Mouse (Mus musculus) right cerebral cortex, postnatal 36 days (tissue): ENCODE data around the gene Hmcn1.

Source experiments
- DNase-seq, 2 experiments: peaks; one replicate each; pipeline ENCODE4 v3.0.0; 2022; ENCODE audit warnings: low spot score in 2 of 2, mixed read lengths in 1 of 2

Hmcn1 gene

GRCm38 (mm10) chr1:150783070-150783842 lies 210.0 kb downstream of the Hmcn1 start:
- no peak for DNase-seq

GRCm38 (mm10) chr1:150779902-150780301 lies 213.3 kb downstream of the Hmcn1 start:
- DNase-seq: no peak

- no peak for DNase-seq
These were observed 216.5 kb downstream of the Hmcn1 start for GRCm38 (mm10) chr1:150776741-150777140.

GRCm38 (mm10) chr1:150775742-150776141 lies 217.5 kb downstream of the Hmcn1 start:
- no peak for DNase-seq

GRCm38 (mm10) chr1:150772958-150773357 lies 220.3 kb downstream of the Hmcn1 start:
- no peak for DNase-seq

DNA sequence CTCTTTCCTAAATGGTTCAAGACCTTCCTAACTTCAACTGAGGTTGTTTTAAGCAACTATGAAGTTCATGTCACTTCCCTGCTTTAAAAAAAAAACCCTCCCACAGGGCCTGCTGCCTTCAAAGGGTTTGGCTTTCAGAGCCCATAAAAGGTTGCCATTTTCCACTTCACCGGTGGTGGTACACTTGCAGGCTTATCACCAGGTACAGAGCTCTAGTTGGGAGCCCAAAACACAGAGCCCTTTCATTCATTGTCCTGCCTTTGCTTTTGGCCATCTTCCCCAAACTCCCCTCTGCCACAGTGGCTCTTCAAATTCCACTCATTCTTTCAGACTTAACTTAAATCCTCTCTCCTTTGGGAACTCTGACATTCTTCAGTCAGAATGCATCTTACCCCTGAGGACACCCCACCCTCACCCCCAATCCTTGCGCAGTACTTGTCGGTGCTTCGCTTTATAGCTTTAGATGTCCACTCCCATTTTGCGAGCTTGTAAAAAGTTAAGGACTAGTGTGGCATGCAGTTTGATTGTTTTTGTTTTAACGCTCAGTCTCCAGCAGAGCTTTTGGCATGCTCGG lies 222.2 kb downstream of the Hmcn1 start:
- no peak for DNase-seq

GRCm38 (mm10) chr1:150769836-150770235 lies 223.4 kb downstream of the Hmcn1 start:
- DNase-seq: no peak

DNA sequence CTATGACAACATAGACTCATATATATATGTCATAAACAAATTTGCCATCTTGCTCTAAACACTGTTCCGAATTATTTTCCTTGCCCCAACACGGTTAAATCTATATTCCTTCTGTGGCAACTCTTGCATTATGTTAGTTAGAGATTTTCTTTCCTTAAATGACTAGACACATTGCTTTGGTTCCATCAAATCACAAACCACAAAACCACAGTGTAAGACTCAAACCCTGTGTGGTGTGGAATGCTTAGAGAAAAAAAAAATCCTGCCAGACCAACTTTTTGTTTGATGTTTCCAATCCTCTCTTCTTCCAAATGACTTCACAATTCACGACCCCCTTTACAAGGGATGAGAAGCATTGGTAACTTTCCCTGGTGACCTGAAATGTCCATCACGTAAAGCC lies 231.6 kb downstream of the Hmcn1 start:
- DNase-seq: no peak

DNA sequence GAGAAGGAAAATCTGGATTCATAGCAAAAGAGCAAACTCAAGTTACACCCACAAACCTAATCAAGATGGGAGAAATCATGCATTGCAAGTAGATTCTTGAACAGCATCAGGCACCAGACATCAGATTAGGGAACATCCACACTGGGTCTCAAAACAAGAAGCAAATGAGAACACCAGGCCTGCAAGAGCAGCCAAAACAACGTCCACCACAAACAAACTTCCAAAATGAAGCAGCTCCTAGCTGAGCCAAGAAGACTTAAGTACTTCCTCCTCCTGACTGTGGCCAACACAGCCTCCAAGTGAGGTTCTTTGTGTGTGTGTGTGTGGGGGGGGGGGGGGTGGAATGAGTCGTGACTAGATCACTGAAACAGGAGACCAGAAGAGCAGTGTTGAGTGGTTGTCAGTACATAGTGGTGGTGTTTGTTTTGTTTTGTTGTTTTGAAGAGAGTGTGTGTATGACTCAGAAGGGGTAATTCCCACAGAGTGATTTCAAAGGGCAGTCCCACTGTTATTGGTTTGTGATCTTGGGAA lies 232.4 kb downstream of the Hmcn1 start:
- no peak for DNase-seq

- DNase-seq: no peak
These were observed 233.7 kb downstream of the Hmcn1 start for GRCm38 (mm10) chr1:150759476-150760079.

DNA sequence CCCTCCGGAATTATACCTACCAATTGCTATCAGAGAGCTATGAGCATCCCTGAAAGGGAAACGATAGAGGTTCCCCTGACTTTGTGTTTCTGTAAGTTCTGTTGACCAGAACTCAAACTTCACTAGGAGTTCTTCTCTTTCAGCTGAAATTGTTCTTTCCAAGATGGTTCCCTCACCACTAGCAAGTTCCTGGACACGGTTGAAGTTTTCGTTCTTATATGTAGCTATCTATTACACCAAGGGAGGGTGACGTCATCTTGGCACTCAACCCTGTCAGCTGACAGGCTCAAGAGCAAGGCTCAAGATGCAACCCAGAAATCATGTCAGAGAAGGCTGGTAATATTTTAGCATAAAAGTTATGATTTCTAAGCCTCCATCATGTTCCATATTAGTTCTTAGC lies 239.3 kb downstream of the Hmcn1 start:
- DNase-seq: no peak

DNA sequence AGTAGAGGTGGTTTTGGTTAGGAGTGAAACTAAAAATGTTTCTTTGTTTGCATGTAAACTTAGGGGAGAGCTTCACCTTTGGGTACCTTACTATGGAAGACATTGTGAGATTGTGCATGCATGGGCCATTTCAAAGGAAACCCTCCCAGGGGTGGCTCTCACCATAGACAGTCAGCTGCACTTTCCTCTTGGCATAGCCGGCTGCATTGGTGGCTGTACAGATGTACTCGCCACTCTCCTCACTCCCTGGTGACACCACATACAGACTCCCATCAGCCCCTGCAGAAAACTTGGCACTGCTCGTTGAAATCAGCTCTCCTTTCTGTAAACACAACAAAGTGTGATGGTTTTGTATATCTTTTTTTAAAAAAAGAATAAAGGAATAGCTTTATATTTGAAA lies 244.5 kb downstream of the Hmcn1 start:
- DNase-seq: no peak

DNA sequence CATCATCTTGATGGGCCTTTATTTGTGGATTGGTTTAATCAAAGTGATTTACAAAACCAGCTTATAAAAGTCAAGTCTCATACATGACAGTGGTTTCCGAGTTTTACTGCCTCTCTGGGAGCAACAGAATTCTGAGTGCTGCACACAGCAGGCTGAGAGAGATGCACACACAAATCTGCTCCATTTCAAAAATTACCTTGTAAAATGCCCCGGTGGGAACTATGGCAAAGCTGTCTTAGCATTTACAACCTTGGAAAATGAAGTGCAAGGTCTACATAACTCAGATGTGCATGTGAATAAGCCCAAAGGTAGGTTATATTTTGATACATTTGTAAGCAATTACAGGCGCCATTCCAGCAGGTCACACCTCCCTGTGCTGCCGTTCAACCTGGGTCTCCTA lies 245.5 kb downstream of the Hmcn1 start:
- no peak for DNase-seq

- no peak for DNase-seq
These were observed 250.0 kb downstream of the Hmcn1 start for GRCm38 (mm10) chr1:150743097-150743843.

GRCm38 (mm10) chr1:150742376-150743087 lies 250.7 kb downstream of the Hmcn1 start:
- no peak for DNase-seq

- DNase-seq: no peak
These were observed 281.8 kb downstream of the Hmcn1 start for GRCm38 (mm10) chr1:150711438-150711837.

- DNase-seq: no peak
These were observed 286.7 kb downstream of the Hmcn1 start for GRCm38 (mm10) chr1:150706502-150706901.

- DNase-seq: no peak
These were observed 295.5 kb downstream of the Hmcn1 start for GRCm38 (mm10) chr1:150697749-150698148.

DNA sequence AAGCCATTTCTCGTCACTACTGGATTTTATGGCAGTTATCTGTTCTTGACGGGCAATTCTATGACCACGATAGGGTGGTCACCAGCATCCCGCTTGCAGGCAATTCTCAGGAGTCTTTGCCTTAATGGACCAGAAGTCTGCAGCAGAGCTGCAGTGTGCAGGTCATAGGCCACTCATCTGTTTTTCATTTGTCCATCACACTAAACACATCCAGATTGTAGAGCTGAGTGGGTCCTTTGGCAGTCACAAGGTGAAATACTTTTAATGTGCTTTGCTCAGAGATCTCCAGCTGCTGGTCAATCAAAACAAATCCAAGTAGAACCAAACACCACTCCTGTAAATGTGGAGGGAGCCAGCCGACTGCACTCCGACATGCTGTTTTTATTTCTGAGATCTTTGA lies 311.2 kb downstream of the Hmcn1 start:
- no peak for DNase-seq

- DNase-seq: no peak
These were observed 311.8 kb downstream of the Hmcn1 start for GRCm38 (mm10) chr1:150681433-150681832.

DNA sequence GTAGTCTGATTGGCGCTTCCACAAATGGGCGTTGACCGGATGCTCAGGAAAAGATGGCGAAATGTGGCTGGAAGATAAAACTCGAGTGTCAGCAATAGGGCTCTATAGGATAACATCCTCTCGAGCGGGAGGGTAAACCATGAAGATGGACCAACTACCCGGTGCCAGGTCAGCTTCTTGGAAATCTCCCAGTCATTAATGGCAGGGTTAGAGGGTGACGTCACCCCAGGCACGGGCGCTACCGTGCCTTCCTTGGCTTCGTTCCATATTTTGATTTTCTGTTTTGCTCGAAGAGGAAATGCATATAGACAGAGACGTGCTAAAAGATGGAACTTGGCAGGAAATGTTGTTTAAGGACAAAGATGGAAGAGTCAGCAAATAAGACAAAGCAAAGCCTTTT lies 312.2 kb downstream of the Hmcn1 start:
- no peak for DNase-seq

GRCm38 (mm10) chr1:150680345-150680744 lies 312.9 kb downstream of the Hmcn1 start:
- no peak for DNase-seq
